Mouse (Mus musculus): ENCODE results near the gene Hspa1l. TPM values are rescaled to one million over a fixed set of nuclear protein-coding genes. Genes with fewer than 3 reads are reported as not detected.

Gene Hspa1l
- total RNA-seq, 2 experiments from 2014 or later = 31.8 to 33.6 TPM

GRCm38 (mm10) chr17:35022541-35023060, 50.1 kb downstream of the Hspa1l start:
- no peak for DNase-seq (ENCODE audit: low spot score)

GRCm38 (mm10) chr17:35023221-35023620, 50.7 kb downstream of the Hspa1l start:
- no peak for DNase-seq (ENCODE audit: low spot score)

GRCm38 (mm10) chr17:35023756-35024155, 51.3 kb downstream of the Hspa1l start:
- no peak for DNase-seq (ENCODE audit: low spot score)

GRCm38 (mm10) chr17:35024261-35024660, 51.8 kb downstream of the Hspa1l start:
- no peak for DNase-seq (ENCODE audit: low spot score)

GRCm38 (mm10) chr17:35024691-35025488, 52.4 kb downstream of the Hspa1l start:
- DNase-seq (ENCODE audit: low spot score) = no peak

GRCm38 (mm10) chr17:35026206-35026605, 53.7 kb downstream of the Hspa1l start:
- DNase-seq (ENCODE audit: low spot score) = no peak

- DNase-seq (ENCODE audit: low spot score) = no peak
Observed at GRCm38 (mm10) chr17:35027277-35028068, 55.0 kb downstream of the Hspa1l start, which contains the start of gene Sapcd1. Gene Sapcd1 (minus strand): TSS chr17:35028016.

- no peak for DNase-seq (ENCODE audit: low spot score)
Observed at GRCm38 (mm10) chr17:35028315-35028714, 55.8 kb downstream of the Hspa1l start.

Other genes with a start within 250 kb of the Hspa1l start
- gene C4b, start 228.8 kb upstream of the Hspa1l start, total RNA-seq (2021) = 10 to 100 TPM in 1 of 2 experiments, 1 to 10 TPM in 1; 4.3 to 11.7 TPM
- under 1 TPM in 1 of 2 experiments, not detected in 1; 0.21 TPM for gene Cyp21a1, start 168.1 kb upstream of the Hspa1l start, total RNA-seq (2021)
- 1 to 10 TPM; 6.6 to 7.6 TPM for gene Stk19, start 135.8 kb upstream of the Hspa1l start, total RNA-seq (2021)
- 1 to 10 TPM; 8.3 to 8.8 TPM for gene Dxo, start 135.7 kb upstream of the Hspa1l start, total RNA-seq (2021)
- gene Skiv2l, start 122.5 kb upstream of the Hspa1l start, total RNA-seq (2021) = 10 to 100 TPM; 20.8 to 21.3 TPM
- 10 to 100 TPM in 1 of 2 experiments, 1 to 10 TPM in 1; 9.0 to 12.0 TPM for gene Nelfe, start 122.3 kb upstream of the Hspa1l start, total RNA-seq (2021)
- gene Cfb, start 110.2 kb upstream of the Hspa1l start, total RNA-seq (2021) = 1 to 10 TPM; 2.9 to 6.9 TPM
- gene Zbtb12, start 93.2 kb upstream of the Hspa1l start, total RNA-seq (2021) = 1 to 10 TPM; 5.9 to 6.9 TPM
- gene Gm20547, start 90.7 kb upstream of the Hspa1l start, total RNA-seq (2021) = not detected
- 1 to 10 TPM; 1.5 to 1.6 TPM for gene C2, start 74.4 kb upstream of the Hspa1l start, total RNA-seq (2021)
- 10 to 100 TPM; 26.7 to 29.5 TPM for gene Ehmt2, start 74.2 kb upstream of the Hspa1l start, total RNA-seq (2021)
- not detected for gene Slc44a4, start 58.2 kb upstream of the Hspa1l start, total RNA-seq (2021)
- gene Neu1, start 41.5 kb upstream of the Hspa1l start, total RNA-seq (2021) = 10 to 100 TPM in 1 of 2 experiments, 1 to 10 TPM in 1; 9.1 to 10.2 TPM
- 10 to 100 TPM; 11.4 to 94.8 TPM for gene Hspa1b, start 13.5 kb upstream of the Hspa1l start, total RNA-seq (2021)
- not detected for gene Gm20481, start 2.8 kb upstream of the Hspa1l start, total RNA-seq (2021)
- 10 to 100 TPM; 16.6 to 99.8 TPM for gene Hspa1a, start 547 bp upstream of the Hspa1l start, total RNA-seq (2021)
- 10 to 100 TPM; 14.0 to 17.1 TPM for gene Lsm2, start 9.2 kb downstream of the Hspa1l start, total RNA-seq (2021)
- gene Vars, start 28.3 kb downstream of the Hspa1l start, total RNA-seq (2021) = 10 to 100 TPM; 38.2 TPM
- gene Vwa7, start 43.9 kb downstream of the Hspa1l start, total RNA-seq (2021) = 10 to 100 TPM; 13.2 to 16.8 TPM
- not detected for gene Sapcd1, start 55.3 kb downstream of the Hspa1l start, total RNA-seq (2021)
- gene Msh5, start 74.0 kb downstream of the Hspa1l start, total RNA-seq (2021) = under 1 TPM in 1 of 2 experiments, not detected in 1; 0.28 TPM
- gene Clic1, start 77.3 kb downstream of the Hspa1l start, total RNA-seq (2021) = 10 to 100 TPM in 1 of 2 experiments, 1 to 10 TPM in 1; 7.5 to 11.6 TPM
- 1 to 10 TPM; 4.5 to 8.7 TPM for gene Ddah2, start 86.3 kb downstream of the Hspa1l start, total RNA-seq (2021)
- gene Ly6g6c, start 92.7 kb downstream of the Hspa1l start, total RNA-seq (2021) = not detected
- gene Mpig6b, start 93.5 kb downstream of the Hspa1l start, total RNA-seq (2021) = not detected
- not detected for gene Ly6g6e, start 104.2 kb downstream of the Hspa1l start, total RNA-seq (2021)
- 1 to 10 TPM in 1 of 2 experiments, not detected in 1; 3.0 TPM for gene Ly6g6d, start 105.4 kb downstream of the Hspa1l start, total RNA-seq (2021)
- not detected for gene Ly6g6f, start 112.9 kb downstream of the Hspa1l start, total RNA-seq (2021)
- 10 to 100 TPM; 85.3 to 87.7 TPM for gene Abhd16a, start 116.6 kb downstream of the Hspa1l start, total RNA-seq (2021)
- gene Ly6g5c, start 135.6 kb downstream of the Hspa1l start, total RNA-seq (2021) = not detected
- gene Ly6g5b, start 142.7 kb downstream of the Hspa1l start, total RNA-seq (2021) = not detected
- 1 to 10 TPM; 8.7 to 9.0 TPM for gene Gpank1, start 148.8 kb downstream of the Hspa1l start, total RNA-seq (2021)
- gene Csnk2b, start 149.3 kb downstream of the Hspa1l start, total RNA-seq (2021) = 100 to 1,000 TPM; 176 to 183 TPM
- 10 to 100 TPM; 12.6 to 16.6 TPM for gene D17H6S53E, start 153.7 kb downstream of the Hspa1l start, total RNA-seq (2021)
- not detected for gene Apom, start 159.3 kb downstream of the Hspa1l start, total RNA-seq (2021)
- gene Bag6, start 162.5 kb downstream of the Hspa1l start, total RNA-seq (2021) = 100 to 1,000 TPM; 233 to 265 TPM
- gene Prrc2a, start 192.2 kb downstream of the Hspa1l start, total RNA-seq (2021) = 100 to 1,000 TPM; 102 to 111 TPM
- gene Aif1, start 203.4 kb downstream of the Hspa1l start, total RNA-seq (2021) = 1 to 10 TPM in 1 of 2 experiments, under 1 TPM in 1; 0.84 to 1.1 TPM
- gene Lst1, start 215.7 kb downstream of the Hspa1l start, total RNA-seq (2021) = 1 to 10 TPM in 1 of 2 experiments, not detected in 1; 1.1 TPM
- under 1 TPM in 1 of 2 experiments, not detected in 1; 0.38 TPM for gene Ltb, start 221.7 kb downstream of the Hspa1l start, total RNA-seq (2021)
- gene Tnf, start 229.3 kb downstream of the Hspa1l start, total RNA-seq (2021) = not detected
- under 1 TPM; 0.43 to 0.48 TPM for gene Lta, start 232.6 kb downstream of the Hspa1l start, total RNA-seq (2021)
- not detected for gene Gm16181, start 248.1 kb downstream of the Hspa1l start, total RNA-seq (2021)

Data from gastrocnemius, adult 18-20 months (tissue).